Mouse (Mus musculus) monocyte, adult 5-6 weeks (primary cell): ENCODE data around the gene Srsy. TPM values are rescaled to one million over a fixed set of nuclear protein-coding genes. Genes with fewer than 3 reads are reported as not detected.
"Not testable (repeated sequence)": the region's sequence is repeated elsewhere in the genome, so short reads cannot be mapped to it uniquely, and the experiment has no call there.

Source experiments
- ATAC-seq: fragments of 153-309, 156-312 bp; replicated peaks from 2 replicates; pipeline ENCODE4 v1.8.0; 2017; ENCODE audit warnings: mild to moderate bottlenecking; ENCODE audit not compliant: low TSS enrichment, insufficient number of reproducible peaks, severe bottlenecking, poor library complexity, low FRiP score
- total RNA-seq: library from RNA; stranded (forward); fragments of 200-1000, 200-491, 200-594 nt; gene quantifications from 3 replicates; pipeline ENCODE4 v1.2.3, GENCODE M21; 2017

Srsy gene
- total RNA-seq: not detected in 3 replicates

GRCm38 (mm10) chrY:17937230-17937629 lies at the start of gene Srsy:
Srsy (minus strand) TSS chrY:17937330.
- ATAC-seq: not testable (repeated sequence)

Other genes with a start within 250 kb of the Srsy start
- not detected in 3 replicates for gene Gm21904, start 91.1 kb downstream of the Srsy start, total RNA-seq
- not detected in 3 replicates for gene Gm20772, start 62.6 kb downstream of the Srsy start, total RNA-seq
- not detected in 3 replicates for gene Gm20831, start 62.6 kb downstream of the Srsy start, total RNA-seq
- not detected in 3 replicates for gene Gm21764, start 124.5 kb upstream of the Srsy start, total RNA-seq
- gene Ssty1, start 151.8 kb upstream of the Srsy start, total RNA-seq: not detected in 3 replicates